Mouse (Mus musculus) thymus, adult 2 months (tissue): Measurements from ENCODE around the gene Dhcr24.

Experiments used
- CTCF ChIP-seq: fragments of 200-500 bp; IDR thresholded peaks from 2 replicates; pipeline ENCODE4 v1.5.1; 2012; ENCODE audit warnings: mild to moderate bottlenecking, control low read depth, low read length, moderate library complexity, borderline replicate concordance; ENCODE audit not compliant: control insufficient read depth, poor library complexity, insufficient read depth; ENCODE audit errors: extremely low read depth
- POLR2A ChIP-seq: fragments of 200-500 bp; IDR thresholded peaks from 2 replicates; pipeline ENCODE4 v1.6.1; 2012; ENCODE audit warnings: mild to moderate bottlenecking, low read length, control low read depth, moderate library complexity; ENCODE audit not compliant: control insufficient read depth, poor library complexity, insufficient read depth; ENCODE audit errors: extremely low read depth

GRCm38 (mm10) chr4:106614180-106614797 is 53.5 kb downstream of the Dhcr24 start:
- TF ChIP-seq POLR2A (no peak), CTCF (peak; percentile 89)
